Mouse (Mus musculus) skeletal muscle tissue, adult 2 months (tissue): ENCODE measurements around the gene Acsf3.

Source experiments
- DNase-seq: peaks from one replicate; pipeline ENCODE4 v3.0.0-alpha.2; 2012; ENCODE audit warnings: low read depth, low spot score

Gene Acsf3

GRCm38 (mm10) chr8:122761109-122761508 lies 14.2 kb upstream of the Acsf3 start:
- DNase-seq, result no peak

GRCm38 (mm10) chr8:122762731-122763266 lies 12.5 kb upstream of the Acsf3 start:
- peak; percentile 23 for DNase-seq

GRCm38 (mm10) chr8:122763267-122763738 lies 12.0 kb upstream of the Acsf3 start:
- peak; percentile 27 for DNase-seq

- no peak for DNase-seq
Observed at GRCm38 (mm10) chr8:122764790-122765474, 10.4 kb upstream of the Acsf3 start.

GRCm38 (mm10) chr8:122766189-122766588 lies 9.1 kb upstream of the Acsf3 start:
- no peak for DNase-seq

GRCm38 (mm10) chr8:122766647-122767200 lies 8.6 kb upstream of the Acsf3 start:
- no peak for DNase-seq

- no peak for DNase-seq
Observed at GRCm38 (mm10) chr8:122767229-122767628, 8.1 kb upstream of the Acsf3 start.

- DNase-seq, result no peak
Observed at GRCm38 (mm10) chr8:122769251-122770058, 5.8 kb upstream of the Acsf3 start.

- DNase-seq, result no peak
Observed at GRCm38 (mm10) chr8:122772431-122773060, 2.7 kb upstream of the Acsf3 start.

- DNase-seq, result no peak
Observed at GRCm38 (mm10) chr8:122777701-122778100, 2.4 kb downstream of the Acsf3 start.

GRCm38 (mm10) chr8:122778703-122779239 lies 3.5 kb downstream of the Acsf3 start:
- no peak for DNase-seq

GRCm38 (mm10) chr8:122779255-122779654 lies 4.0 kb downstream of the Acsf3 start:
- no peak for DNase-seq

- peak; percentile 27 for DNase-seq
Observed at GRCm38 (mm10) chr8:122784756-122785155, 9.5 kb downstream of the Acsf3 start.

- DNase-seq, result no peak
Observed at GRCm38 (mm10) chr8:122789796-122790195, 14.5 kb downstream of the Acsf3 start.

- DNase-seq, result no peak
Observed at GRCm38 (mm10) chr8:122793375-122794174, 18.3 kb downstream of the Acsf3 start.

GRCm38 (mm10) chr8:122794175-122794454 lies 18.8 kb downstream of the Acsf3 start:
- no peak for DNase-seq

GRCm38 (mm10) chr8:122803906-122804761 lies 28.8 kb downstream of the Acsf3 start:
- DNase-seq, result no peak

GRCm38 (mm10) chr8:122805349-122805748 lies 30.1 kb downstream of the Acsf3 start:
- DNase-seq, result no peak

GRCm38 (mm10) chr8:122806956-122807538 lies 31.8 kb downstream of the Acsf3 start:
- no peak for DNase-seq

- no peak for DNase-seq
Observed at GRCm38 (mm10) chr8:122807907-122808306, 32.6 kb downstream of the Acsf3 start.
